Mouse (Mus musculus) embryo, embryonic 10 days (tissue): ENCODE results near the gene Nrarp.

Experiments used
- DNase-seq: peaks from one replicate; pipeline ENCODE4 v3.0.0-alpha.2; 2015; ENCODE audit warnings: low spot score

Nrarp gene

GRCm38 (mm10) chr2:25195211-25196156 is 14.9 kb downstream of the Nrarp start:
- DNase-seq = peak; percentile 37

DNA sequence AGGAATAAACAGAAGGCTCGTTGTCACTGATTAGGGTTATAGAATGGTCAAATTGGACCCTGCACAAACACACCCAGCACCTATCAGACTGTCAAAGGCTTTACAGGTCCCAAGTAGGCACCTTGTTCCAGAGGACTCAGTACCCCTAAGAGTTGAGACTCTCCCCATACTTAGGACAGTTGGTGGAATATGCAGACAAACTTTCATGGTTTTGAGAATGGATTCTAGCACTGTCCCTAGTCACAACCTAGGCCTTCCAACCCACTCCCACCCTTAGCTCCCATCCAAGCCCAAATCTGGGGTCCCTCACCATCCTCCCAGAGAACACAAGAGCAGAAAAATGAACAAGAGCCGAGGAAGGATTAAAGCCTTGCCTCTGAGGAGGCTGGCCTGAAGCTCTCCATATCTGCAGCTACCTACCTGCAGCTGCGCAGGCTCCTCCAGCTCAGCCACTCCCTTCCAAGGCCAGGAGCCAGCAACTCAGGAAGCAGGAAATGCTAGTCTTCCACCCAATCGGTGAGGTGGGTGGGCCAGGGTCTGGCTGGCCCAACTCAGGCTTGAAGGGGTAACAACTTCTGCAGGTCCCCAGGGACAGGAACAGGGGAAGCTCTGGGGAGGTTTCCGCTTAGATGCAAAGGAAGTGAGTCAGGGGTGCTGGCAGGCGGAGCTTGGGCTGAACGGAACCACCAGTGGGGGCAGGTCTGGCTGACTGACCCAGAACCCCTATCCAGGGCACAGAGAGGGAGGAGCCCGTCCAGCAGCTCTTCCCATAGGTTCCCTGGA is 15.8 kb downstream of the Nrarp start, which contains the start of gene Tor4a:
Gene Tor4a, minus strand, starts transcription at position 715 of the 783 bp plus-strand sequence.
- peak; percentile 50 for DNase-seq

GRCm38 (mm10) chr2:25197191-25197590 is 16.6 kb downstream of the Nrarp start:
- no peak for DNase-seq

- no peak for DNase-seq
Measured at GRCm38 (mm10) chr2:25197946-25198345, 17.4 kb downstream of the Nrarp start.

GRCm38 (mm10) chr2:25200631-25201030 is 20.1 kb downstream of the Nrarp start:
- DNase-seq = no peak

DNA sequence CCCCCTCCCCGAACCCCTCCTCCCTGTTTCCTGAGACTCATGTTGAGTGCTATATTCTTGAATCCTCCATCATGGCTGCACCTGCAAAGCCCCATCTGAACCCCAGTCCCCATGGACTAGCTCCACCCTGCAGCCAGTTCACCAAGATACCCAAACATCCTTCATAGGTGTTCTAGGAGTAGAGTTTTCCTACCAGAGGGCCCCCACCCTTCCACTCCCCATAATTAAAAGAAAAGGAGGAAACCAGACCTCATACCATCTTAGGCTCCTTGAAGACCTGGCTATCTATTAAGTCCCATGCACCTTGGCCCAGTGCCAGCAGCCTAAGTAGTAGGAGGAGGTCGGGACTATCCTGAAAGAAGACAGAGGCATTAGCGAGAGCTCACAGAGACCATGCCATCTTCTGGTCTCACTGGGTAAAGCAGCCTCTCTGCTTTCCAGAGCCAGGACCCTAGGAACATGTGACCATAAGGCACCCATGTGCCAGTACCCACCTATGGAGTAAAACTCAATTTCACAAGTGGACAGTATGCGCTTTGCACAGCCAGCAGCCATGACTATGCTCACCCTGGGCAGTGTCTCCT is 23.2 kb downstream of the Nrarp start:
- DNase-seq = no peak

DNA sequence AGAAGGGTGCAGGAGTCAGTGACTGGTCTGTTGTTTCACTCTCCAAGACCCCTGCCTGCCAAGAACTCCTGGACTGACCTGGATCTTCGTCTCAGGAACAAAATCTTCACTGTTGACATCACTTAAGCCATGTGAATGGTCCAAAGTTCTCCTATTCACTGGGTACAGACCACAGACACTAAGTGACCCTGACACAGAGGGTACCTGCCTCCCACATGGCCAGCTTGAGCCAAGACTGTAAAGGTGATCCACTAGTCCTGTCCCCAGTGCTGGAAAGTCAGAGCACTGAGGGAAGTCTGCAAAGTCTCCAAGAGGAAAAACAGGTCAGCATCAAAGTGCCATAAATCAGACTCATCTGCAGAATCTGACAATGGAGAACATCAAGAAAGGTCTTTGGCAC is 27.0 kb downstream of the Nrarp start:
- no peak for DNase-seq

DNA sequence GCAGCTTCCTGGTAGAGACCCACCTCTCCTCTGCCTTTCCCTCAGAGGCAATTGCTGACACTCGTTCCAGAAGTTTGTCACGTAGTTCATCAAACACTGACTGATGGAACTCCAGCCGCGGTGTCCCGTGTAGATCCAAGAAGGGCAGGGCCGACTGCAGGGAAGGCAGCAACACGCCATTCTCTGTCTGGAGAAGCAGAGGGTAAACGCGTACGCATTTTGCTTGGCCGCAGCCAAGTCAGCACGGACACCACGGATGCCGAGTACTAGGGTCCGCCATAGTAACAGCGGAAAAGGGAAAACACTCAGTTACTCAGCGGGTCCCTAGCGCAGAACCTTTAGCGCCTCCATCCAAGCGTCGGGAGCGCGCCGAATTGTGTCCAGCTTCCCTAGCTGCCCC is 30.1 kb downstream of the Nrarp start:
- DNase-seq = no peak

DNA sequence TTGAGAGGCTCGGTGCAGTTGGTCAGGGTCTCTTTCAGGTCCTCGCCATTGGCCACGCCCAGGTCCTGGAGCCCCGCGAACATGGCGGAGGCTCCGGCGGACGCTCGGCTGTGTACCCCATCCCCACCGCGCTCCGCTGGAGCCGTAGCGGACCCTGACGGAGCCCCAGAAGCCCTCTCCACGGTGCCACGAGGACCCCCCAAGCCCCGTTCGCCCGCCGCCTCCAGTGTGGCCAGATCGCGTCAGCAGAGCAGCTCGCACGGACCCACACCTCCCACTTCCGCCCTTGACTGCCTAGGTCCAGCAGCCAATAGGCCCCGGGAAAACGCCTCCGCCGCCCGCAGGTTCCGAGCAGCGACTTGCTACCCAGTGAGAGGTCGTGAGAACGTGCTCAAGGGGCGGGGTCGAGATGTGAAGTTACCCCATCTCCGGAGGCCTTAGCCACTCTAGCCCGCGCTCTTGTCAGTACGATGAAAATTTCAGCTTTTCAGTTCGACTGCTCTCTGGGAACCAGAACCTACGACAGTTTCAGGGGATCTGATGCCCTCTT is 30.6 kb downstream of the Nrarp start, which contains the start of gene Nelfb:
Gene Nelfb, minus strand, starts transcription at position 369 of the 550 bp plus-strand sequence.
- DNase-seq = peak; percentile 94

GRCm38 (mm10) chr2:25213266-25213865 is 32.8 kb downstream of the Nrarp start:
- DNase-seq = no peak

- no peak for DNase-seq
Measured at GRCm38 (mm10) chr2:25214444-25214843, 33.9 kb downstream of the Nrarp start, which contains the start of gene Stpg3. Stpg3 (minus strand) TSS chr2:25214637.

DNA sequence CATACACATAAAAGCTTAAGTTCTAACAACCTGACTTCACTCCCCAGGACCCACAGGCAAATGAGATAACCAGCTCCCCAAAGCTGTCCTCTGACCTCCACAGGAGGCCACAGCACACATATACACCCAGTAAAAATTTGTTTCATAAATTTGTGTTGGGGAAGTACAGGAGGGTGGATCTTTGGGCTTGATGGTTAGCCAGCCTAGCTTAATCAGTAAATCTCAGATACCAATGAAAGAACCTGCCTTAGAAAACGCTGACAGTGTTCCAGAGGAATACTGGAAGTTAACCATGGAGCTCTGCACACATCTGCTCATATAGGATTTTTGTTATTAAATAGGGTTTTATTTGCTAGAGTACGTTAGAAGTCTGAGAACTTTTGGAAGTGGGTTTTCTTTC is 37.1 kb downstream of the Nrarp start:
- no peak for DNase-seq

GRCm38 (mm10) chr2:25218445-25218844 is 37.9 kb downstream of the Nrarp start, which contains the start of gene Fam166a:
Fam166a (plus strand) TSS chr2:25218745.
- no peak for DNase-seq

DNA sequence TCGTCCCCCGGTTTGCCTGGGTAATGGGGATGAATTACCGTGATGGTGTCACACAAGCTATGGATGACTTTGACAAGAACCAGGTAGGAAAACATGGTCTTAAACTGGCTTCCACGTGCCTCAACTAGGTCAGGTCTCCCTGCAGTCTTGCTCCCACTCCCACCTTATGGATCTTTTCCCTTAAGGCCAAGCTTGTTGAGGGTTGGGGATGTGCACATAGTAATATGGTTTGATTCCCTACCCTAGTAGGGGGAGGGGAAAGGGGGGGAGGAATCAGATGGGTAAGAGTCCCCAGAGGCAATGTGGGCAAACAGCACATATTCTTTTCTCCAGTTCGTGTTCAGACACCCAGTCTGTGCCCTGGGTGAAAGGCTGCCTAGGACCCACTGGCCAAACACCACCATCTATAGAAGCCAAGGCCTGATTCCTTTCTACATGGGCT is 40.8 kb downstream of the Nrarp start:
- no peak for DNase-seq

GRCm38 (mm10) chr2:25223681-25224491 is 43.3 kb downstream of the Nrarp start:
- peak; percentile 76 for DNase-seq

- DNase-seq = no peak
Measured at GRCm38 (mm10) chr2:25224492-25224765, 43.9 kb downstream of the Nrarp start, which contains the start of gene Tubb4b. Tubb4b (minus strand) TSS chr2:25224702.

DNA sequence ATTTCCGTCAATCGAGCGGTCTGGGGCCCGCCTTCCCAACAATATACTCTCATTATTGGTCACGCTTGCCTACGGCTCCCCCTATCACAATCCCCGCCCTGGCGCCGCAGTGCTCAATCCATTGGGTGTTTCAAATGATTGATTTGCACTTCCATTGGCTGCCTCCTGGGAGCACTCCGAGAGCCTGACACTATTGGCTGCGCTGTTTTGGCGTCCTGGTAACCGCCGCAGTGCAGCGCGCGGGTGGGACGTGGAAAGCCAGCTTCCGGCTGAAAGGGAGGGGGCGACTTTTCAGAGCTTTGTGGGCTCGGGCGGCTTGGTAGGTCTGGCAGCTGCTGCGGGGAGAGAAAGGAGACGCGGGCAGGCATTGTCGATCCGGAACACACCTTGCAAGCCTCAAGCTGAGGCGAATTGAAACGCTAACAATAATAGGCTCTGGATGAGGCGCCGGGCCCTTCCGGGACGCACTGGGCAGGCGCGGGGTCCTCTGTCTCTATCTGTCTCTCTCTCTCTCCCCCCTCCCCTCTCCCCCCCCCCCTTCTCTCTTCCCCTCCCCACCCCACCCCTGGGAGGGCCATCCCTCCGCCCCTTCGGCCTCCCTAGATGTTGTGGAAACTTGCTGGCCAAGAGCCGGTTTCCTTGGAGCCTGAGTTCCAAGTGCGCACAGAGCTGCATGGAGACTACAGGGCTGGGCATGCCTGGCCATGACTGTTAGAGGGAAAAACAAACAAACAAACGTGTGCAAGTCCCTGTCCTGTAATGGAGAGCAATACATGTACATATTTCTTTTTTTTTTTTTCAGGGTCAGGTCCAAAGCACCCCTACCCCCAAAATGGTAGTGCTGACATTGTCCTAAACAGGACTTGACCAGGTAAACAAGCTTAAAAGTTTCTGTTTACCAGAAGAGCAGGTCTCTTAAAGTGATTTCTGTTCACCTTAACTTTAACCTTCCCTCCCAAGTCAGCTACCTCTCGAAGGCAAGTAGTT is 44.5 kb downstream of the Nrarp start:
- DNase-seq = peak; percentile 99

- no peak for DNase-seq
Measured at GRCm38 (mm10) chr2:25225811-25226379, 45.3 kb downstream of the Nrarp start.

DNA sequence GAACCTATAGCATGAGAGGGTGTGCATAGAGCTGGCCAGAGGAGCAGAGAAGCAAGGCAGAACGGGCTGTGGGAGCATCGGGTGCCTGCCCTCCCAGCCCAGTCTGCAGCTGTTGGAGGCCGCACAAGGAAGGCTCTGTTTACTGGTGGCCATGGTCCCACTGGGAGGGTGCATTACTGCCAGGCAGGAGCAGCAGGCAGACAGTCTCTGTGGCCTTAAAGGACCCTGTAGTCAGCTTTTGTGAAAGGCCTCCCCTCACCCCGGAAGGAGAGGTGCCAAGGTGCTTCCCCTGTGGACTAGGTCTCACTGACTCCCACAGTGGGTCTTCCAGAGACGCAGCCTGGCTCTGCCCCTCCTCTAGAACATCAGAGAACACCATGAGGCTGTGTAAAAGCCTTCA is 46.3 kb downstream of the Nrarp start:
- no peak for DNase-seq
